Mouse (Mus musculus) heart, adult 2 months (tissue): ENCODE results near the gene Tm9sf3.

Source experiments
- CTCF ChIP-seq: fragments of 200-600 bp; IDR thresholded peaks from 2 replicates; pipeline ENCODE4 v1.8.1; 2022; ENCODE audit warnings: antibody characterized with exemption, mild to moderate bottlenecking, moderate library complexity
- POLR2A ChIP-seq: fragments of 200-500 bp; IDR thresholded peaks from 2 replicates; pipeline ENCODE4 v1.6.1; 2011; ENCODE audit warnings: mild to moderate bottlenecking, low read depth, low read length, control low read depth; ENCODE audit not compliant: insufficient read depth

- TF ChIP-seq POLR2A (no peak), CTCF (no peak)
Observed at GRCm38 (mm10) chr19:41241997-41242396, 21.8 kb downstream of the Tm9sf3 start.
